Mouse (Mus musculus): ENCODE measurements around the gene 5730522E02Rik. TPM values are rescaled to one million over a fixed set of nuclear protein-coding genes. Genes with fewer than 3 reads are reported as not detected.

5730522E02Rik gene
- polyA plus RNA-seq, 1 experiment from 2014 or later = 12.8 TPM

DNA sequence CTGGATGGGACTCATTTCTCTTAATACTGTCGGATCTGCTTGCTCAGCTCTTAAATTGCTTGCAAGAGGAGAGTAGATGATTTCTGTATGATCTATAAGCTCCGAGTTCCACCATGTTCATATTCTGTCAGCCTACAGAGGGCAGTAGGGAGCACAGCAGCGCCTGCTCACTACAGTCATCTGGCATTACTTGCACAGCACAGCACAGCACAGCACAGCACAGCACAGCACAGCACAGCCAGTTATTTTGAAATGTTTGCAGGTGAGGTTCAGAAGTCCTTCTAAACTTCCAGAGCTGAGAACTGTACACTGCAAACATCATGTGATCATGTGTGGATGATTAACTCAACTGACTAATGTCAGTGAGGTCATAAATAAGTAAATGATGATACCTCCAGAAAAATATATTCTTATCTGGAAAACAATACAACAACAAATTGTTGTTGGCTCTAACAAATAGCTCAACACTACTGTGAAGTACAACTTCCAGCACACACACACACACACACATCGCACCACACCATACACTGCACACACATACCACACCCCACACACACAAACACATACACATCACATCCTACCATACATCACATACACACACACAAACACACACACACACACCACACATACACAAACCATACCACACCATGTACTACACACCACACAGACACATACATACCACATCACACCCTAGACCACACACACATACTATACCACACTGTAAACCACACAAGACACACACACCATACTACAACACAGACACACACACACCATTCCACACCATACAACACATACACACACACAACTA is 9.4 kb downstream of the 5730522E02Rik start:
- no peaks in the 10 kb centered on the region for H3K27me3 ChIP-seq (ENCODE audit: control insufficient read depth, insufficient read depth, low read depth, low read length)
- no peaks in the 10 kb centered on the region for H3K4me1 ChIP-seq (ENCODE audit: control insufficient read depth, insufficient read depth, low read length)
- no peak overlapping the region for H3K4me2 ChIP-seq (ENCODE audit: low read length)
- H3K27ac ChIP-seq (ENCODE audit: low read length) = no peak overlapping the region
- H3K36me3 ChIP-seq (ENCODE audit: control insufficient read depth, insufficient read depth, low read length) = no peaks in the 10 kb centered on the region
- H3K9ac ChIP-seq (ENCODE audit: low read depth, low read length) = no peak overlapping the region
- 0 out of 2 replicates have a peak, but pooled peaks have one; percentile 56 for ATAC-seq
- no peaks in the 10 kb centered on the region for H3K9me3 ChIP-seq (replicated peaks; ENCODE audit: control insufficient read depth, low read length, poor library complexity, severe bottlenecking)
- H3K4me3 ChIP-seq (ENCODE audit: low read depth, low read length) = no peak overlapping the region
- 52% methylated on average over 4 of the region's 4 CpGs for WGBS

DNA sequence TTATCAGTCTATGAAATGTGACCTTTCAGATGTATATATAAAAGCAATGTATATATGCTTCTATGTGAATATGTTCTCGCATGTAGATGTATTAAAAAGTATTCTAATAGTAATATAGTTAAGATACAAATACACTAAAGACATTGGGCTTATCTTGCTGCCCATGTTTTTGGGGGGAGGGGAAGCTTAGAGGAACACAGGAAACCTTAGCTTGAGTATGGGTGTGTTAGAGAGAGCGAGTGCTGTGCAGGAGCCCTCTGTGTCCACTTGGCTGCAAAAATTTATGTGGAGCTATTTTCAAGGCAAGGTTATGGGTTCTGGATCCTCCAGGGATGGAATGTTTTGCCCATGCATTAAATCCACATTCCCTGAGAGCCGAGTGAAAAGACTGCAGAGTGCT is 15.1 kb downstream of the 5730522E02Rik start:
- ATAC-seq = no peak
- Histone ChIP-seq H3K27me3 (ENCODE audit: control insufficient read depth, insufficient read depth, low read depth, low read length) (no peaks in the 10 kb centered on the region), H3K4me3 (ENCODE audit: low read depth, low read length) (no peak overlapping the region), H3K4me2 (ENCODE audit: low read length) (no peak overlapping the region), H3K4me1 (ENCODE audit: control insufficient read depth, insufficient read depth, low read length) (no peaks in the 10 kb centered on the region), H3K27ac (ENCODE audit: low read length) (no peak overlapping the region), H3K9ac (ENCODE audit: low read depth, low read length) (no peak overlapping the region), H3K36me3 (ENCODE audit: control insufficient read depth, insufficient read depth, low read length) (no peaks in the 10 kb centered on the region), H3K9me3 (replicated peaks; ENCODE audit: control insufficient read depth, low read length, poor library complexity, severe bottlenecking) (no peaks in the 10 kb centered on the region)
- 89% methylated on average over 3 of the region's 3 CpGs for WGBS

GRCm38 (mm10) chr11:26187231-26187967 is 23.2 kb downstream of the 5730522E02Rik start:
- Histone ChIP-seq H3K9ac (ENCODE audit: low read depth, low read length) (no peak overlapping the region), H3K27ac (ENCODE audit: low read length) (no peak overlapping the region), H3K4me3 (ENCODE audit: low read depth, low read length) (no peak overlapping the region), H3K9me3 (replicated peaks; ENCODE audit: control insufficient read depth, low read length, poor library complexity, severe bottlenecking) (no peaks in the 10 kb centered on the region), H3K4me2 (ENCODE audit: low read length) (no peak overlapping the region), H3K36me3 (ENCODE audit: control insufficient read depth, insufficient read depth, low read length) (no peaks in the 10 kb centered on the region), H3K27me3 (ENCODE audit: control insufficient read depth, insufficient read depth, low read depth, low read length) (no peaks in the 10 kb centered on the region), H3K4me1 (ENCODE audit: control insufficient read depth, insufficient read depth, low read length) (0 out of 2 replicates have a peak, but pooled peaks cover 2% of the 10 kb centered on the region)
- ATAC-seq = peak; percentile 32
- WGBS = 72% methylated on average over 3 of the region's 3 CpGs

GRCm38 (mm10) chr11:26170572-26170971 is 40.0 kb downstream of the 5730522E02Rik start:
- no peaks in the 10 kb centered on the region for H3K4me1 ChIP-seq (ENCODE audit: control insufficient read depth, insufficient read depth, low read length)
- H3K4me3 ChIP-seq (ENCODE audit: low read depth, low read length) = no peak overlapping the region
- whole genome bisulfite sequencing = 90% methylated on average over 2 of the region's 2 CpGs
- no peak overlapping the region for H3K9ac ChIP-seq (ENCODE audit: low read depth, low read length)
- H3K27ac ChIP-seq (ENCODE audit: low read length) = no peak overlapping the region
- no peak for ATAC-seq
- H3K4me2 ChIP-seq (ENCODE audit: low read length) = no peak overlapping the region
- H3K27me3 ChIP-seq (ENCODE audit: control insufficient read depth, insufficient read depth, low read depth, low read length) = no peaks in the 10 kb centered on the region
- no peaks in the 10 kb centered on the region for H3K9me3 ChIP-seq (replicated peaks; ENCODE audit: control insufficient read depth, low read length, poor library complexity, severe bottlenecking)
- no peaks in the 10 kb centered on the region for H3K36me3 ChIP-seq (ENCODE audit: control insufficient read depth, insufficient read depth, low read length)

DNA sequence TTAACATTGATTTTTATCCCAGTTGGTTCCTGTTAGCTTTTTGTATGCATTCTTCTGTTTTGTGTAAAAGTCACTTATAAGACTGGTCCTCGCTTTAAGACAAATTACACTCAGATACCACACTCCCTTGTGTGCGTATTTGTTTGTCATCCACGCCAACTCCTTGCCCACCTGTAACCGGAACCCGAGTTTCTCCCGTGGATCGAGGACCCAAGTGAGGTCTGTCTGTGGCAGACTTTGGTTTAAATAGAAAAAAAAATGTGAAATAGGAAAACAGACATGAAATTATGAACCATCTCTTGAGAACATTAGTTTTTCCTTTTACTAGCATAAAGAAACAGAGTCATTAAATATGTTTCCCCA is 43.0 kb downstream of the 5730522E02Rik start:
- Histone ChIP-seq H3K9me3 (replicated peaks; ENCODE audit: control insufficient read depth, low read length, poor library complexity, severe bottlenecking) (no peaks in the 10 kb centered on the region), H3K4me3 (ENCODE audit: low read depth, low read length) (no peak overlapping the region), H3K4me2 (ENCODE audit: low read length) (no peak overlapping the region), H3K9ac (ENCODE audit: low read depth, low read length) (no peak overlapping the region), H3K27me3 (ENCODE audit: control insufficient read depth, insufficient read depth, low read depth, low read length) (no peaks in the 10 kb centered on the region), H3K27ac (ENCODE audit: low read length) (no peak overlapping the region), H3K36me3 (ENCODE audit: control insufficient read depth, insufficient read depth, low read length) (no peaks in the 10 kb centered on the region), H3K4me1 (ENCODE audit: control insufficient read depth, insufficient read depth, low read length) (no peaks in the 10 kb centered on the region)
- 96% methylated on average over 7 of the region's 7 CpGs for WGBS
- no peak for ATAC-seq

- no peaks in the 10 kb centered on the region for H3K9me3 ChIP-seq (replicated peaks; ENCODE audit: control insufficient read depth, low read length, poor library complexity, severe bottlenecking)
- no peaks in the 10 kb centered on the region for H3K36me3 ChIP-seq (ENCODE audit: control insufficient read depth, insufficient read depth, low read length)
- H3K27ac ChIP-seq (ENCODE audit: low read length) = no peak overlapping the region
- no peak overlapping the region for H3K9ac ChIP-seq (ENCODE audit: low read depth, low read length)
- H3K27me3 ChIP-seq (ENCODE audit: control insufficient read depth, insufficient read depth, low read depth, low read length) = no peaks in the 10 kb centered on the region
- H3K4me1 ChIP-seq (ENCODE audit: control insufficient read depth, insufficient read depth, low read length) = no peaks in the 10 kb centered on the region
- H3K4me3 ChIP-seq (ENCODE audit: low read depth, low read length) = no peak overlapping the region
- no peak overlapping the region for H3K4me2 ChIP-seq (ENCODE audit: low read length)
- ATAC-seq = no peak
- WGBS = 87% methylated on average over 4 of the region's 4 CpGs
Measured at GRCm38 (mm10) chr11:26166966-26167608, 43.5 kb downstream of the 5730522E02Rik start.

GRCm38 (mm10) chr11:26164651-26165259 is 45.8 kb downstream of the 5730522E02Rik start:
- no peak overlapping the region for H3K27ac ChIP-seq (ENCODE audit: low read length)
- no peaks in the 10 kb centered on the region for H3K27me3 ChIP-seq (ENCODE audit: control insufficient read depth, insufficient read depth, low read depth, low read length)
- no peak overlapping the region for H3K9ac ChIP-seq (ENCODE audit: low read depth, low read length)
- no peak overlapping the region for H3K4me2 ChIP-seq (ENCODE audit: low read length)
- WGBS = 89% methylated on average over 5 of the region's 5 CpGs
- H3K9me3 ChIP-seq (replicated peaks; ENCODE audit: control insufficient read depth, low read length, poor library complexity, severe bottlenecking) = no peaks in the 10 kb centered on the region
- H3K36me3 ChIP-seq (ENCODE audit: control insufficient read depth, insufficient read depth, low read length) = no peaks in the 10 kb centered on the region
- ATAC-seq = no peak
- H3K4me1 ChIP-seq (ENCODE audit: control insufficient read depth, insufficient read depth, low read length) = no peaks in the 10 kb centered on the region
- no peak overlapping the region for H3K4me3 ChIP-seq (ENCODE audit: low read depth, low read length)

GRCm38 (mm10) chr11:26161354-26161753 is 49.2 kb downstream of the 5730522E02Rik start:
- Histone ChIP-seq H3K9ac (ENCODE audit: low read depth, low read length) (no peak overlapping the region), H3K4me2 (ENCODE audit: low read length) (no peak overlapping the region), H3K36me3 (ENCODE audit: control insufficient read depth, insufficient read depth, low read length) (no peaks in the 10 kb centered on the region), H3K4me1 (ENCODE audit: control insufficient read depth, insufficient read depth, low read length) (no peaks in the 10 kb centered on the region), H3K27ac (ENCODE audit: low read length) (no peak overlapping the region), H3K27me3 (ENCODE audit: control insufficient read depth, insufficient read depth, low read depth, low read length) (no peaks in the 10 kb centered on the region), H3K4me3 (ENCODE audit: low read depth, low read length) (no peak overlapping the region), H3K9me3 (replicated peaks; ENCODE audit: control insufficient read depth, low read length, poor library complexity, severe bottlenecking) (no peaks in the 10 kb centered on the region)
- WGBS = 91% methylated on average over 5 of the region's 5 CpGs
- no peak for ATAC-seq
